Mouse (Mus musculus): ENCODE measurements around the gene Phkb.

Phkb gene

DNA sequence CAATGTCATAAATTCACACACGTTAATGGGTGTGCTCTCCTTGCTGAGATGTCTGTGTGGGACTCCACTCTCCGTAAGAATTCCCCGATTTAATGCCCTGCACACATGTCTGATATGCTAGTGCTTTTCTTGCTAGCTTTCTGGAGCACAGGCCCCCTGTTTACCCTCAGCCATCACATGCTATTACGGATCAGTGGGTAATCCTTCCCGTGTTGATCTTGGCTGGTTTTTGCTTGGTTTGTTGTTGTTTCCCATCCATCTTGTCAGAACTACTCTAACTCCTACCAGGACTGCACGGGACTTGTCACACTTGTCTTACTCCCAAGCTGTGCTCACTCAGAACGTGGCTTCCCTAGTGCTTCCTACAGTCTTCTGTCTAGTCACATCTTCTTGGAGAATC lies 96.6 kb downstream of the Phkb start:
- DNase-seq (ENCODE audit: low spot score in 2 of 2) = no peak

DNA sequence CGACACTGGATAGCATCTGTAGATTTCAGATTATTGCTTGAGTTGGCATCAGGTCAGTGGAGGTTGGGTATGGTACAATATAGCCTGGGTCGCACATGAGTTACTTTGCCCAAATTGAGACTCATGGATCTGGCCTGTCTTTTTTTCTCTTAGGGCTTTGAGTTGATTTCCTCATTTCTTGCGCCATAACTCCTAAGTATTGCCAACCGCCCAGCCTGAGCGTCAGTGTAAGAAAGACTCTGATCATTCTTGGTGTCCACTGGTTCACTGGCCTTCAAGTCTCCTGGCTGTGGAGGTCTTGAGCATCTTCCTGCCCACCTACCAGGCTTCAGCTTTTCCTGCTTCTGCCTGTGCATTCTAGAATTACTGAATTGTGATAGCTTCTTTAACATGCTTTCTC lies 104.1 kb downstream of the Phkb start:
- no peak for DNase-seq (ENCODE audit: low spot score in 2 of 2)

DNA sequence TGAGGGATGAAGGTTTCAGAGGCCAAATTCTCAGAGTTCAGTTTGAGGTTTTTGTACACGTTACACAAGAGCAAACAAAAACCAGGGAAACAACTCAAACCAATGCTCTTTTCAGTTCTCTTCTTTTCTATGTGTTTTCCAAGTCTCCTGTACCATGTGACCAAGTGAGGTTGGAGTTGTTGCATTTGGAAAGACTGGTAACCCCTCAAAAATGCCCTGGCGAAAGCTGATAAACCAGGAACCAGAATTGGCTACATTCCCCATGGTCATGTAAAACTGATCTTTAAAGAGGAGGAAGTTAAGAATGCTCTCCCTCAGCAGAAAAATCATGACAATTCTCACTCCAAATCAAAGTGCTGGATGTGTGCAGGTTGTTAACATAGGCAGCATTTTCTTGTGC lies 117.6 kb downstream of the Phkb start:
- DNase-seq (ENCODE audit: low spot score in 2 of 2) = no peak

DNA sequence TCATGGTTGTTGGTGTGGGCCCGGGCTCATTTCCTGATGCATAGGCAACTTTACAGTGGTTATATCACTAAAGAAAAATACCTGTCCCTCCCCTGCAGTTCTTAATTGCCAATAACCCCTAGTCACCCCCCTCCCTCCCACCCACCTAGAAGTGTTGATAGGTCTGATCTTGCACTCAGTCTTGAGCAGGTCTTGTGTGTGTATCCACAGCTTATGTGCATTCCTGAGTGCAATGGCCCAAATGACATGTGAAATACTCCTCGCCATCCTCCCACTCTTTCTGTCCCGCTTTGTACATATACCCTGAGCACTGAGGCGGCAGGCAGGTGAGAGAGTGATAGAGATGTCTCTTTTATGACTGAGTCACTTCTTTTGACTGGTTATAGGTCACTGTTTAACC lies 119.1 kb downstream of the Phkb start:
- DNase-seq (ENCODE audit: low spot score in 2 of 2) = no peak

DNA sequence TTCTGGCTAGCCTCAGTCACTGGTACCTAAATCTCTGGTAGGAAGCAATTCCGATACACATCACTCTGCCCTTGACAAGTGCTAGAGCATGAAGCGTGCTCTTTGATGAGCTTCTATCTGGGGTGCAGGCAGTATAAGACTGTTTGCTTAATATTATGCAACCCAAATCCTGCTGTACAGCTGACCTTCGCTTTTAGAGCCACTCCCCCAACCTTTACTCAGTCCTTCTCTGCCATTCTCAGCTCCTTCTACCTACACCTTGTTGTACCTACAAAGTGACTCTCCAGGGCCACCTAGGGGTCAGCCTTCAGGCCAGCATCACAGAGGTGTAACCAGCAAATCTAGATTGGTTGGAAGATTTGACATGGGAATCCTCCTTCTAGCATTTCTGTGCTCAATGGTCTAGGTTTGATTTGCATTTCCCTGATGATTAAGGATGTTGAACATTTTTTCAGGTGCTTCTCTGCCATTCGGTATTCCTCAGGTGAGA lies 136.9 kb downstream of the Phkb start:
- peak in 1 of 2 experiments; percentile 20 for DNase-seq (ENCODE audit: low spot score in 2 of 2)

DNA sequence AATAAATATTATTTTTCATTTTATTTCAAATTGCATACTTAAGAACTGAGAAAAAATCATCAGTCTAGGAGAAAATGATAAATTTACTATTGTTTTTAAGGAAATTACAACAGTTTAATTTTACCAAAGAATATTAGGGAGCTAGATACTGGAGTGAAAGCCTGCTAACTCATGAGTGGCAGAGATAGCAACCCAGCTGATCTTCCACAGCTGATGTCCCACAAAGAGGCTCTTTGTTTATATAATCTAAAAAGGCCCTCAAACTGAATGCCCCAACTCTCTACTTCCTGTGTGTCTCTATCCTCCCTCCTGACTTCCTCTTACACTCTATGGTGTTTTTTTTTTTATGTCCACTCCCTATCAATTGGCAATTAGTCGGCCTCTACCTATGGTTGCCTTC lies 152.2 kb downstream of the Phkb start:
- no peak for DNase-seq (ENCODE audit: low spot score in 2 of 2)

DNA sequence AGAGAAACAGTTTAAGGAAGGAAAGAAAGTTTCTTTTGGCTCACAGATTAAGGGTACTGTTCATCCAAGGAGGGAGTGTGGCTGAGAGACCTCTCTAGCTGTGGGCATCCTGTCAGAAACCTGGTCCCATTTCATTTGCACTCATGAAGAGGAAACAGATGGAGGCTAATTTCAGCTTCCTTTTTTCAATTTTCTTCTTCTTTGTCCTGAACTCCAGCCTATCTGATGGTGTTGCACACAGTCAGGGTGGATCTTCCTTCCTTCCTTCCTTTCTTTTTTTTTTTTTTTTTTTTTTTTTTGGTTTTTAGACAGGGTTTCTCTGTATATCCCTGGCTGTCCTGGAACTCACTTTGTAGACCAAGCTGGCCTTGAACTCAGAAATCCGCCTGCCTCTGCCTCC lies 152.9 kb downstream of the Phkb start:
- DNase-seq (ENCODE audit: low spot score in 2 of 2) = no peak

DNA sequence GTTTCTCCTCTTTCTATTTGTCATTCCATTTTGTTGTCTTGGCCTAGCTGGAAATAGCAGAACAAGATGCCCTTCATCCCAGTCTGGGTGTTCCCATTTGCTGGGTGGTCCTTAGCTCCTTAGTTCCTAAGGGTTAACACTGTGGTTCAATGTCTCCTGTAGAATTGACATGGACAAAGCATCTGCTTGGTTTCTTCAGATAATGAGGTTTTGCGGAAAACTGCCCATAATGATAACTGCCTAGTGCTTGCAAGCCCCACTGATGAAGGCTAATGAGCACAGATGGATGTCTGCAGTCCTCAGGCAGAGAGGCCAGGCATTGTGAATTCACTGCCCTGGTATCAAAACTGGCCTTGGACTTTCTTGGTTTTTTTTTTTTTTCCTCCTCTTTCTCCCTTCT lies 155.2 kb downstream of the Phkb start:
- no peak for DNase-seq (ENCODE audit: low spot score in 2 of 2)

DNA sequence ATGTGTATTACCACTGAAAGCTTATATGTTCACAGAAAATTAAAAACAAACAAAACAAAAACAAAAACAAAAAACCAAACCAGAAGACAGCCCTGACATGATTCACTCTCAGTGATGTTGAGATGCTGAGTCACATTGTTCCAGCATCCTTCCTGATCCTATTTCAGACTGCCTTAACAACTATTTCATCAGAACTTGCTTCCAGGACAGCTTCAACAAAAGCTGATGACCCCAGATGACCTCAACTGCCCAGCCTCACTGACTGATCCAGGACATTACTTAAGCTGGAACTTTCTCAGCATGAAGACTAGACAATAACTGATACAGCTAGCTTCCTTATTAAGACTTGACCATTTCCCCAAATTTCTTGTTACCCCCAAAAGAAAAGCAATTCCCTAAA lies 165.7 kb downstream of the Phkb start:
- no peak for DNase-seq (ENCODE audit: low spot score in 2 of 2)

DNA sequence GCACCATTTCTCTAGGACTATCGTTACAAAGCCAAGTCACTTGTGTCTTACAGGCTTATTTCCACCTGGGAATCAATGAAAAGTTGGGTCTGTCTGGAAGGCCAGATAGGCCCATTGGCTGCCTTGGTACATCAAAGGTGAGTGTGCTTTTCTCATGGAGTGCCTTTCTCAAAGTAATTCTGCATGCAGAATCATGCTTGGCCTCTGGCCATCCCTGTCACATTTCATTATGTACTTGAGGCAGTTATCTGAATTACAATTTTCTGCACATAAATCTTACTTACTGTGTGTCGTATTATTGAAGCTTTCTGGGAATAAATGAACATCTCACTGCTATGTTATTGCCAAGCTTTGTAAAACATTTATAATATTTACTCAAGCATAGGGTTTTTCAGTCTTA lies 176.0 kb downstream of the Phkb start:
- no peak for DNase-seq (ENCODE audit: low spot score in 2 of 2)

DNA sequence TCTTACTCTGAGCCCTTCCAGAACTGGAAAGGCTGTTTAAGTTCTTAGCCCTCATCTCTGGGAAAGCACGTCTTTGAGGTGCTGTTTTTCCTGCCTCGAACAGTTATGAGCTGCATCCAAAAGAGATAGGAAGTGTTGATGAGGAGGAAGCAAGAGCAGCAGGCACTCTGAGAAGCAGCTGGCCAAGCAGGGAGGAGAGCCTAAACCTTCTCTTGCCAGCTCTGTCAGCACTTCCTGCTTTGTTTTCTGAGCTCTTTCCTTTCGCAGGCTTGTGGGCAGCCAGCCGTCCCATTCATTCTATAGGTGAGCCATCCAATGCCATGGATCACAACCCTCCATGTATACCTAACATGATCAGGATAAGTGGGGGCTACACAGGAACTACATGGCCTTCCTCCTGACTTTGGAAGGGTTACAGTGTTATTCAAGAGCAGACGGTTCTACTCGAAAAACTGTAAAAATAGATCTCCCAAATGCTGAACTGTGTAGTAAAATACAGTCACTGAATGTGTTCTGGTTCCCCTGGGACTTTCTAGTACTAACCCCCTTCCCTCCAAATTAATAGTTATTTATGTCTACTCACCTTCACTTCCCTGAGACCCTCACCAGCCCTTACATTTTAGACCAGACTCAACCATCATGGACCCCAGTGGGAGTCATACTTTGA lies 188.0 kb downstream of the Phkb start:
- no peak for DNase-seq (ENCODE audit: low spot score in 2 of 2)

DNA sequence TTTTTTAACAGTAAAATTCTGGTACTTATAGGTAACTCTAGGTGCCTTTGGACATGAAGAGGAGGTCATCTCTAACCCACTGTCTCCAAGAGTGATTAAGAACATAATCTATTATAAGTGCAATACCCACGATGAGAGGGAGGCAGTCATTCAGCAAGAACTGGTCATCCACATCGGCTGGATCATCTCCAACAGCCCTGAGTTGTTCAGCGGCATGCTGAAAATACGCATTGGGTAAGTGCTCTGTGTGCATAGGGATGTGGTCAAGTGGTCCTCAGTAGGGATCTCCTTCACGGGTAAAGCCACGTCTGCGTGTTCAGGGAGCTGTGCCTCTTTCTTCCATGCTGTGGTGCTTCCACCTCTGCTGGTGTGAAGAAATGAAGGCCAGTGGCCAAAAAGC lies 188.7 kb downstream of the Phkb start:
- no peak for DNase-seq (ENCODE audit: low spot score in 2 of 2)

DNA sequence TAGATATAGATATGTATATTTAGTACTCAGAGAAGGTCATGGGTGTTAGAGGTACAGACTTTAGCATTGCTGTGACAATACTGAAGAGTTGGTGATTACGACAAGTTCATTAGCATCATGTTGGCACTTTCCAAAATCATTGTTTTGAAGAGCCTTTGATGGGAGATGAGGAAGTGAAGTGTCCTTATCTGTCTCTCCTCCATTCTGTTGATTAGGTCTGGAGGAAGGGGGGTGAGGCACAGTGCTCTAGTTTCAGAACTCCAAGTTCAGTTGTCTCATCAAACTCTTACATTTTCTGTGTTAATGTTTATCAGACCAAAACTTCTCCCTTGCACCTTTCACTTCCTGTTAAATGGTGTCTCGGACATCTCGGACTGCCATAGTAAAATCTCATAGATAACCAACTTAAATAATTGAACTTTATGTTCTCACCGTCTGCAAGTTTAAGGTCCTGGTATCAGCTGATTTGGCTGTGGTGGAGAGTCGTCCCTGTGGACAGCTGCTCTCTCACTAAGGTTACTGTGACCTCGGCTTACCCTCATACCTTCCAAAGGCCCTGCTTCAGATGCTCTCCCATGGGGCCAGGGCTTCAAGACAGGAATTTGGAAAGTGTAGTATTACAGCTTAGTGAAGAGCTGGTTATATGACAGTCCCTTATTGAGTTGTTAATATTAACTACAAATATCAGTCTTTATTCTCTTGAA lies 194.1 kb downstream of the Phkb start:
- DNase-seq (ENCODE audit: low spot score in 2 of 2) = no peak

DNA sequence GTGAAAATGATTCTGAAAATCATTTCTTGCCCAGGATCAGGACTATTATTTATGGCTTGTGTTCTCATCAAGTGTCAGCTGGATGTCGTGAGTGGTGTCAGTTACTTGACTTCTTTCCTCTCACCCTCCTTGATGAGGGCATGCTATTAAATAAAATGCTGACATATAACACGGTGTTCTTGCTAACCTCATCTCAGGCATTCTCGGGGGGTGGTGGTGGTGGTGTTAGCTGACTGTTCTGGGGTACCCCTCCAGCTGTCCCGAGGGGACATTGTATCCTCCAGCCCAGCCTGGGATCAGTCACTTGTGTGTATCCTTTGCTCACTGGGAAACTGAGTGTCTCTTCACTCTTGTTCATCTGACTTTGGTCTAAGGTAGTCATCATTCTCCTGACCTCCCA lies 194.6 kb downstream of the Phkb start:
- no peak for DNase-seq (ENCODE audit: low spot score in 2 of 2)

DNA sequence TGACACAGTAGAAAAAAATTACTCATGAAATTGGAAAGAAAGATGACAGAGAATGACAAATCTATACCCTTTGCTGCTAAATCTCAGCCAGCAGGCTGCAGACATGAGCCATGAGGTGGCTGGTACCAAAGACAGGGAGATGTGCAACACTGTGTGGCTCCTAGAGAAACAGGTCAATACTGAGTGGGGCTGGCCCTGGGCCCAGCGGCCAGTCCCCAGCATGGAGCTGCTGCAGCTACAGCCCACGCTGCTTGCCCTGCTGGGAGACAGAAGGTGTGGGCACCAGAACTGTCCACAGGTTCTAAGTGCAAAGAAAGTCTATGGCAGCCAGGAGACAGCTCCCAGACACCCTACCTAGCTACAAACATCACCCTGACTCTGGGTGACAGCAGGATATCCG lies 197.7 kb downstream of the Phkb start:
- no peak for DNase-seq (ENCODE audit: low spot score in 2 of 2)

DNA sequence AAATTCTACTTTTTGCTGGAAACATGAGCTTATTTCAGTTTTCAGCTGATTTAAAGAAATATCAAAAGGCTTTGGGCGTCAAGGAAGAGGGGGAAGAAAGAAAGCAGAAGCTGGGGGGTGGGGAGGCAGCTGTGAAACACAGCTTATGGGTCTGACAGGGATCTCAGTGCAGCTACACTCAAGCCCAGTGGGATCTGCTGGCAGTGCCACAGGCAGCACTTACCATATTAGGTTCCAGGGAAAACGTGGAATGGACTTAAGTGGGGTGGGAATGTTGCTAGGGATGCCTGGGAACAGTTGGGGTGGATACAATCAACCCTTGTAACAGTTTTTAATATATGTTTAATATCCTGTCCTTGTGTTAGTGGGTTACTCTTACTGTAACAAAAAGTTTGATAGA lies 201.3 kb downstream of the Phkb start:
- DNase-seq (ENCODE audit: low spot score in 2 of 2) = no peak

DNA sequence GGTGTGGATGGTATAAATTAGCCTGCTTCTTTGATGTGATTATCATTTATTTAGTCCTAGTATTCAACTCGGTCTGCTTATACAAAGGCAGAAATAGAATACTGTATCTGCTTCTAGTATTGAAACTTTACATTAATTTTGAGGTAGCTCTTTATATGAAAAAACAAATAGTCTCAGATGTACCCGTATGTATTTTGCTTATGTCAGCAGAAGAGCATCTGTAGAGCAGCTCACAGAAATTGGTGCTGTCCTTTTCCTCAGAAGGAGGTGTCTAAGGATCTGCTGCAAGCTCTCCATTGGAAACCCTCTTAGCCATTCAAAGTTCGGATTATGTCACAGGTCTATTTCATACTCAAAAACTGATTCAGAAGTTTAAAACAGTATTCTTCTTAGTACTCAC lies 210.1 kb downstream of the Phkb start:
- no peak for DNase-seq (ENCODE audit: low spot score in 2 of 2)

DNA sequence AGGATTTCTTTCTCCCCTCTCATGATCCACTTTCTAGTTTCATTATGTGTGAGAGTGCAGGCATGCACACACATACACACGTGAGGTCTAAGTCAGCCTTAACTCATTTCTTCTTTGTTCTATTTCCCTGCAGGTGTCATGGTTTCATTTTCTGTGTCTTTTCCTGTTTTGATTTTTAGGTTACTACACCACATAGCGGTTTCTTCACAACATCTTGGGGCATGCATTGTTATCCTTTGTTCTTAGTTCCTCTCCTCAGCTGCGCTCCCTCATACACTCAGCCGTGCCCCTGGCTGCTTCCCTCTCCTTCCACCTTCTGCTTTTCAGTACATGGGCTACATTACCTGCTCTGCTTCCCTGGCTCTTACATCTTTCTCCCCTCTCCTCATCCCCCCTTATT lies 211.2 kb downstream of the Phkb start:
- DNase-seq (ENCODE audit: low spot score in 2 of 2) = no peak

DNA sequence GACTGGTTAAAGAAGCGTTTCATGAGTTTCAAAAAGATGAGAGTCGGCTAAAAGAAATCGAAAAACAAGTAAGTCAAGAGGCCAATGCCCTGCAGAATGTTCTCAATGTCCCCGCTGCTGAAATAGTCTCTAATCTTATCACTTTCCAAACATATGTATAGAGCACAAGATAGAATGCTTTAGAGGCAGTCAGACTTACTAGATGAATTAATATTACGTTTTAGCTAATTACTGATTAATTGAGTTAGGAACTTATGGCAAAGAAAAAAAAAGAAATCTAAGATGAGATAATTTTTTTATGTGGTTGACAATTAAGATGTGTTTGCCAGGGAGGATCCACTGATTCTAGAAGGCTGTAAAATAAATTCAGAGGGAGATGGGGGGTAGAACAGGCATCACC lies 217.9 kb downstream of the Phkb start:
- DNase-seq (ENCODE audit: low spot score in 2 of 2) = no peak

DNA sequence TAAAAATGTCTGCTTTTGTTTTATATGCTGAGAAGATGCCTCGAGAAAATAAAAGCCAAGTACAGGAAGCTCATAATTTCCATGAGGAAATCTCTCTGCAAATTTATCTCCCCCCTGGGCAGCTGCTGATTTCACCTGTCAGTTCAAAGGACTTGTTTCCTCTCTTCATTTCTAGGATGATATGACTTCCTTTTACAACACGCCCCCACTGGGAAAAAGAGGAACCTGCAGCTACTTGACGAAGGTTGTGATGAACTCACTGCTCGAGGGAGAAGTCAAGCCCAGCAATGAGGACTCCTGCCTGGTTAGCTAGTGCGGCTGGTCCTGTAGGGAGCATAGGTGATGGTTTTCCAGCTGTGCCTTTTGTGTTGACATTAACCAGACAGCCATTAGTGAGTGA lies 218.4 kb downstream of the Phkb start:
- no peak for DNase-seq (ENCODE audit: low spot score in 2 of 2)

DNA sequence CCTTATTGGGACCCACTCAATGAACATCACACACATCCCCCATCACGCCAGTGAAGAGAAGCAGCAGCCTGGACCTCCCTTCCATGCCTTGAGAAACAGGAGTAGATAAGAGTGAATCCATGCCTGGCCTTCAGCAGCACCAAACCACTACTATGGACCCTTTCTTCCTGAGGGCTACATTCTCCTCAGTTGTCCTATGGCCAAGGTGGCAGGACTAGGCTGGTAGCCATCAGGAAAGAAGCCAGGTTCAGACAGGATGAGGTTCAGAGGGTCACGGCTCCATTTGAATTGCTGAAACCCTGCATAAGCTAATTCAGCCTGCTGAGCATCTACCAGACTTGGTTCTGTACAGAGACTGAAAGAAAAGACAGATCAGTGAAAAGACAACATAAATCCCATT lies 222.7 kb downstream of the Phkb start:
- DNase-seq (ENCODE audit: low spot score in 2 of 2) = no peak

DNA sequence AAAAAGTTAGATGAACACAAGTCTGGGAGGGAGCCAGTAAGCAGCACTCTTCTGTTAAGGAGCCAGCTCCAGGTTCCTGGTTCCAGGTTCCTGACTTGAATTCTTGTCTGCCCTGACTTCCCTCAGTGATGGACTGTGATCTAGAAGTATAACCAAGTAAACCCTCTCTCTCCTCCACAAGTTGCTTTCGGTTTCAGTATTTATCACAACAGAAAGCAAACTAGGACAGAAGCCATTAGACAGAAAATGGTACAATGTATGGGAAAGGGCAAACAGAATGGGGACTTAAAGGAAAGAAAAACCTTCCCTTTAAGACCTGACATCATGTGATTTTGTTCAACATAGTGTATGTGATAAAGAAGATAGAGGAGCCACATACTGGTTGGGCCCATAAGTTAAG lies 238.7 kb downstream of the Phkb start:
- no peak for DNase-seq (ENCODE audit: low spot score in 2 of 2)

DNA sequence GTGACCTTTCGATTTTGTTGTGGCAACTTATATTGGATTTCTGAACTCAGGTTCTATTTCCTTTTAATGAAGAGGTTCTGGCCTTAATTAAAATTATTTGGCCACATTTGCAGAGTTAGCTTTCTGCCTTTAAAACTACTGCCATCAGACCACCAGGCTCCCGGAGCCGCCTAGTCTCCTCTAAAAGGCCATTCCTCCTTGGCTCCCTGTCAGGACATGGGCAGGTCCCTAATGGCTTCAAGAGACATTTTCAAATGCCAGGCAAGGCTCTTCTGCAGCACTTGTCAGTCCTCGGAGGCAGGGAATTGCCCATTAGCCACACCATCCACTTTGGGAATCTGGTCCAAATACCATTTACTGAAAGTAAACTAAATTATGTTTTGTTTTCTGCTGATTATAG lies 242.6 kb downstream of the Phkb start:
- no peak for DNase-seq (ENCODE audit: low spot score in 2 of 2)

DNA sequence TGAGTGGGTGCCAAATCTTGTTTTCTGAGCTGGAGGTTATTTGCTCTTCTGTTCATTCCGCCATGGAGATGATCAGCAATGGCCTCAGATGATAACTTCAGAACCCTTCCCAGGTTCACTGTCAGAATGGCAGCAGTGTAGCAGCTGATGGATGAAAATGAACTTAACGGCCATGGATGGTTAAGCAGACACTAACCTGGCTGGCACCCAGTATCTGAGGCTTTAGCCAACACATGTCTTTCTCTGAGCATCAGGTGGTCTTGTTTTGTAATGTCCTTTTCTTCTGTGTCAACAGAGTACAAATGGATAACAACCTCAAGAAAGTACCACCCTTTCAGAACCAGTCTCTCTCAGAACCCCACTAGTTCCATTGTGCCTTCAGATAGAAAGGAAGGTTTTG lies 246.0 kb downstream of the Phkb start:
- no peak for DNase-seq (ENCODE audit: low spot score in 2 of 2)

All from spleen, postnatal 10 days (tissue).